In the genomic region with DNA sequence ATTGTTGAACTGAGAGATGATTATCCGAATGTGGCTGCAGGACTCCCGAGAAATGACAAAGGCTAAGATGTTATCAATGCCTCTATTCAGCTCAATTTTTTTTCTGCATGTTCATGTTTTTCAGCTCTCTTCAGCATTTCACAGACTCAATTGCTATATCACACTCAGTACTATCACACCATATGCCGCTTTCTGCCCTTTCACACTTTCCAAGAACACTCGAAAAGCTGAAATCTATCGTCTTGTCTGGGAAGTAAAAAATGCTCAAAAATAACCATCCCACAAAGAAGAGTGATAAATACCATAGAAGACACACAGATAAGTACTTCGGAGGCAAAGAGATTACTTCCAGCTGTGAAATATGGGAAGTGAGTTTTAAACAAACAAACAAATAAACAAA, we compare ENCODE assay signal across 21 mouse cellular contexts.
DNase-seq lines count a peak whose midpoint lies in the region; ATAC-seq lines count a peak whose summit lies in the region.
"Had no signal": no experiment of that assay in that cellular context is flagged by ENCODE, and none has a peak within 500 bp of the region (broad histone marks: within the 10 kb centered on the region; RNA-seq: fewer than 3 reads in every experiment).

No protein-coding gene starts in this region.

- intact Hi-C loops in left cerebral cortex, postnatal 4 days (cut with DNase I) = no loop called here
- intact Hi-C loops in left cerebral cortex, postnatal 36 days (cut with DNase I) = no loop called here
- intact Hi-C loops in gastrocnemius, postnatal 14 days (cut with DNase I; ENCODE audit: low total_unique reads) = no loop called here

- ATAC-seq in frontal cortex, adult (ENCODE audit: low TSS enrichment) = peak; percentile 78
- ATAC-seq: forebrain, embryonic 13.5 days; liver, embryonic 12.5 days; midbrain, embryonic 13.5 days had no signal

- no peak for DNase-seq in frontal cortex, postnatal 14 days (ENCODE audit: low spot score in 2 of 2)
- peak; percentile 11 to 15 for DNase-seq in left cerebral cortex, adult 18-20 months (ENCODE audit: low spot score in 2 of 2)
- no peak for DNase-seq in left cerebral cortex, postnatal 4 days
- DNase-seq in brain, embryonic 18.5 days (ENCODE audit: low read depth, low spot score) = peak; percentile 36
- peak; percentile 4 to 7 for DNase-seq in left cerebral cortex, postnatal 36 days (ENCODE audit: low spot score in 2 of 2)
- no peak for DNase-seq in gastrocnemius, postnatal 14 days
- DNase-seq in thymus, adult 18-20 months = no peak
- DNase-seq: adrenal gland, postnatal 14 days; cerebellum, adult 2 months; cerebellum, postnatal 14 days; gastrocnemius, adult 2 months; heart, postnatal 10 days; kidney, adult 11 months; kidney, postnatal 25 days; lung, adult 18-20 months; lung, postnatal 10 days; thymus, postnatal 4 days had no signal

Comparison
In these comparisons a context has a peak if more than half of its experiments do, and no peak if none do; other contexts are left out.
1. DNase-seq: peak in left cerebral cortex, adult 18-20 months (2 of 2), brain, embryonic 18.5 days (single experiment) and left cerebral cortex, postnatal 36 days (2 of 2); none in frontal cortex, postnatal 14 days (0 of 2), left cerebral cortex, postnatal 4 days (single experiment), gastrocnemius, postnatal 14 days (single experiment) and thymus, adult 18-20 months (0 of 2).